Mouse (Mus musculus) midbrain, embryonic 16.5 days (tissue): ENCODE results near the gene Dpp6. TPM values are rescaled to one million over a fixed set of nuclear protein-coding genes. Genes with fewer than 3 reads are reported as not detected.
A peak's percentile ranks its signal among the peaks of the same experiment; 100 is the strongest.

ENCODE experiments used
- ATAC-seq: fragments of 200-750 bp; cut with Nextera tagmentation; 2 replicates; pipeline ENCODE4 v1.8.0; 2017; ENCODE audit warnings: moderate TSS enrichment
- H3K27ac ChIP-seq: fragments of 300-500 bp; sonication (generic); 2 replicates; pipeline ENCODE4 v1.5.1; 2014; ENCODE audit warnings: mild to moderate bottlenecking, low read length, mixed read lengths
- H3K27me3 ChIP-seq: fragments of 300-500 bp; sonication (generic); 2 replicates; pipeline ENCODE4 v1.6.1; 2014; ENCODE audit warnings: low read depth, low read length, mixed read lengths; ENCODE audit not compliant: control insufficient read depth, insufficient read depth
- H3K36me3 ChIP-seq: fragments of 300-500 bp; sonication (generic); 2 replicates; pipeline ENCODE4 v1.6.1; 2014; ENCODE audit warnings: mild to moderate bottlenecking, low read length, moderate library complexity, mixed read lengths; ENCODE audit not compliant: control insufficient read depth, insufficient read depth
- H3K4me1 ChIP-seq: fragments of 300-500 bp; sonication (generic); 2 replicates; pipeline ENCODE4 v1.6.1; 2014; ENCODE audit warnings: mild to moderate bottlenecking, low read length, mixed read lengths; ENCODE audit not compliant: control insufficient read depth, insufficient read depth
- H3K4me2 ChIP-seq: fragments of 300-500 bp; sonication (generic); 2 replicates; pipeline ENCODE4 v1.6.1; 2014; ENCODE audit warnings: mild to moderate bottlenecking, low read length, mixed read lengths
- H3K4me3 ChIP-seq: fragments of 300-500 bp; sonication (generic); 2 replicates; pipeline ENCODE4 v1.5.1; 2014; ENCODE audit warnings: low read depth, mild to moderate bottlenecking, low read length, moderate library complexity, mixed read lengths
- H3K9ac ChIP-seq: fragments of 300-500 bp; sonication (generic); 2 replicates; pipeline ENCODE4 v1.6.1; 2014; ENCODE audit warnings: low read depth, low read length, mixed read lengths
- H3K9me3 ChIP-seq: fragments of 300-500 bp; sonication (generic); replicated peaks from 2 replicates; pipeline ENCODE4 v1.6.1; 2014; ENCODE audit warnings: mild to moderate bottlenecking, low read length, mixed read lengths; ENCODE audit not compliant: control insufficient read depth, poor library complexity, severe bottlenecking
- WGBS: fragments of 180-500 bp; shearing (Covaris S2); extraction: QIAGEN DNeasy Blood & Tissue Kit; methylation state at CpG from one replicate; pipeline ENCODE4 v1.1.7; 2014; 5-methylcytosine and 5-hydroxymethylcytosine counted together
- polyA plus RNA-seq: library from polyadenylated mRNA; unstranded; fragments of >200 nt; fragmentation: Nextera tagmentation; extraction: Ambion mirVana; gene quantifications from 2 replicates; pipeline ENCODE4 v1.2.1, GENCODE M21; 2015

Dpp6 gene
- polyA plus RNA-seq, 1 experiment from 2014 or later: 102 TPM

GRCm38 (mm10) chr5:27060114-27060513 is 243.1 kb downstream of the Dpp6 start:
- peak; percentile 44; the same call in 1 of the 2 replicates for ATAC-seq
- Histone ChIP-seq H3K27ac (peak overlapping the region; percentile 12; the same call in 1 of the 2 replicates), H3K4me1 (peaks cover 5% of the 10 kb centered on the region), H3K9ac (no peak overlapping the region), H3K27me3 (no peaks in the 10 kb centered on the region), H3K9me3 (no peaks in the 10 kb centered on the region), H3K4me2 (no peak overlapping the region), H3K36me3 (no peaks in the 10 kb centered on the region), H3K4me3 (no peak overlapping the region)
- 53% methylated on average over 4 of the region's 4 CpGs for WGBS

DNA sequence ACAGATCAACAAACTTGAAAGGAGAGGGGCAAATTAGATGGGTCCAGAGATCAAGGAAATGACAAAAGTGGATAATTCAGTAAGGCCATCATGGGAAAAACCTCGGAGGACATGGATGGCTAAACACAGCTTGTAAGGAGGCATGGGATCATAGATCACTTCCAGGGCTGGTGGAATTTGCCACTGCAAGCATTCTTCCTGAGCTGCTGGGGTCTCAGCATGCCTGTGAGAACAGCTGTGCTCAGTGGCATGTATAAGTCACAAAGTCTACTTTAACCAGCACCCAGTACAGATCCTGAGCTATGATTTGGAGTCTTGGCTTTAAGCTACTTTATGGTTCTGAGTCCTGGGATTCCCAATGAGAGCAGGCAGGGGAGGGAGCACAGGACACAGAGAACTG is 246.9 kb downstream of the Dpp6 start:
- peaks cover 5% of the 10 kb centered on the region for H3K4me1 ChIP-seq
- no peak overlapping the region for H3K9ac ChIP-seq
- no peak overlapping the region for H3K4me2 ChIP-seq
- 64% methylated on average over 1 of the region's 1 CpGs for WGBS
- no peak overlapping the region for H3K27ac ChIP-seq
- no peaks in the 10 kb centered on the region for H3K27me3 ChIP-seq
- no peaks in the 10 kb centered on the region for H3K9me3 ChIP-seq
- ATAC-seq: no peak
- no peaks in the 10 kb centered on the region for H3K36me3 ChIP-seq
- H3K4me3 ChIP-seq: no peak overlapping the region

DNA sequence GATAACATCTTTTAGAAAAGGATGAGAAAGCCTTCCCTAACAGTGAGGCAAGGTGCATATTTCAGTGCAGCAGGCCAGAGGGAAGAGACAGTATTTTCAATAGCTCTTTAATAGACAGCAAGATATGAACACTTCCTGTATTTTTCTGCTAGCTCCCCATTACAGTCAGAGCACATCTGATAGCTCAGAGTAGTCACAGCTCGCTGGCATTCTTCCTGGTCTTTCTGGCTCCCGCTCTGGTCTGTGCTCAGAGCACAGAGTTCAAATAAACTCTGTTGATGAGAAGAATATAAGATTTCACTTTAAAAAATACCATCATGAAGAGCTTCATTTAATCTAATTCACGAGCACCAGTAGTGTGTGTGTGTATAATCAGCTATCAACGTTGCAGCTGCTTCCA is 249.8 kb downstream of the Dpp6 start:
- Histone ChIP-seq H3K27ac (no peak overlapping the region), H3K9me3 (no peaks in the 10 kb centered on the region), H3K9ac (no peak overlapping the region), H3K4me2 (no peak overlapping the region), H3K4me1 (no peaks in the 10 kb centered on the region), H3K27me3 (no peaks in the 10 kb centered on the region), H3K36me3 (no peaks in the 10 kb centered on the region), H3K4me3 (no peak overlapping the region)
- 66% methylated on average over 4 of the region's 4 CpGs for WGBS
- ATAC-seq: no peak

DNA sequence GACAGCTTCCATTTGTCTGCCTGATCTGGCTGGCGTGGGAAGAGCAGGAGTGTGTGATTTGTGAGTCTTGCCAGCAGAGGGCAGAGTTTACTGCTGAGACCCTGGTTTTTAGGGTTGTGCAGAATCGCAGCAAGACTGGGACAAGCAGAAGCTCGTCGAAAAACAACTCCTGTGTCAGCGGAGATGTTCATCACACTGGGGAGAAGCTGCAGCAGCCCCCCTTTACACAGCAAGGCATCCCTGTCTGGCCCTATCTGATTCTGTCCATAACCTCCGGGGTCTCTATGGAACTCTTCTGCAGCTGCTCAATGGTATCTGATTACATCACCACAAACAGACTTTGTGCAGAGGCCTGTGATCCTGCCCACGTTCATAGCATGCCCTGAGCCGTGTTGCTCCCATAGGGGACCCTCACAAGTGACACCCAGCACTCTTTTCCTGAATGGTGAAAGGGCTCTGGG is 258.2 kb downstream of the Dpp6 start:
- no peaks in the 10 kb centered on the region for H3K27me3 ChIP-seq
- no peaks in the 10 kb centered on the region for H3K36me3 ChIP-seq
- H3K9ac ChIP-seq: no peak overlapping the region
- ATAC-seq: peak; percentile 77
- H3K9me3 ChIP-seq: no peaks in the 10 kb centered on the region
- no peak overlapping the region for H3K27ac ChIP-seq
- 24% methylated on average over 8 of the region's 8 CpGs for WGBS
- peaks cover 15% of the 10 kb centered on the region for H3K4me1 ChIP-seq
- no peak overlapping the region for H3K4me3 ChIP-seq
- no peak overlapping the region for H3K4me2 ChIP-seq

DNA sequence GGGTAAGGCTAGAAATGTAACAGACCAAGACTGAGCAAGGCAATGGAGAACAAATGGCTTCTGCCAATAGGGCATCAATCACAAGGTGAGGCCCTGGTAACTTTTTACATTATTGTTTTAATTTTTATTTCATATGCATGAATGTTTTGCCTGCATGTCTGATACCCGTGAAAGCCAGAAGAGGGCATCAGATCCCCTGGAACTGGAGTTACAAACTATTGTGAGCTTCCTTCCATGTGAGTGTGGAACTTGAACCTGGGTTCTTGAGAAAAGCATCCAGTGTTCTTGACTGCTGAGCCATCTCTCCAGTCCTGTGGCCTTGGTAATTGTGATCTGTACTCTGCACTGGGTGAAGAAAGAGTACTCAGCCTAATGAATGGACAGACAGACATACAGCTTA is 259.0 kb downstream of the Dpp6 start:
- no peak overlapping the region for H3K4me2 ChIP-seq
- no peak overlapping the region for H3K27ac ChIP-seq
- H3K27me3 ChIP-seq: no peaks in the 10 kb centered on the region
- no peak overlapping the region for H3K4me3 ChIP-seq
- no peaks in the 10 kb centered on the region for H3K36me3 ChIP-seq
- no peak overlapping the region for H3K9ac ChIP-seq
- H3K4me1 ChIP-seq: peaks cover 20% of the 10 kb centered on the region
- ATAC-seq: no peak
- 55% methylated on average over 1 of the region's 1 CpGs for WGBS
- no peaks in the 10 kb centered on the region for H3K9me3 ChIP-seq

DNA sequence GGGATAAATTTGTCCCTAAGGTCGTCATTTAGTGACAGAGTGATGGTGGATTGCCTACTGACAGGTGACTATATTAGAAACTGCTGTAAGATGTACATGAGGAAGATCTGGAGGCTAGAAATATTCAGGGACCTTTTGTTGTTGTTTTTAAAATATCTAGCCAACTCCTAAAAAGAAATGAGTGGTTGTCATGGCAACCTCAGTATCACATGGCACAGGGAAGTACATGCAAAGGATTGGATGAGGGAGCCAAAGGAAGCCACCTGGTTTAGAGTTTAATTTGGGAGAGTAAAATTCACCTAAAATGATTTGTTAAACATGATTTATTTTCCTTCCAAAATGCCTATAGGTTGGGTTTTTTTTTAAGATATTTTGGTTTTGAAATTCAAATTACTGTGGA is 260.8 kb downstream of the Dpp6 start:
- H3K27me3 ChIP-seq: no peaks in the 10 kb centered on the region
- no peak overlapping the region for H3K4me3 ChIP-seq
- peaks cover 25% of the 10 kb centered on the region for H3K4me1 ChIP-seq
- H3K4me2 ChIP-seq: no peak overlapping the region
- 82% methylated on average over 1 of the region's 1 CpGs for WGBS
- no peaks in the 10 kb centered on the region for H3K9me3 ChIP-seq
- ATAC-seq: no peak
- H3K27ac ChIP-seq: peak overlapping the region; percentile 13; the same call in 1 of the 2 replicates
- no peaks in the 10 kb centered on the region for H3K36me3 ChIP-seq
- no peak overlapping the region for H3K9ac ChIP-seq

GRCm38 (mm10) chr5:27081275-27081674 is 264.3 kb downstream of the Dpp6 start:
- Histone ChIP-seq H3K27me3 (no peaks in the 10 kb centered on the region), H3K27ac (no peak overlapping the region), H3K4me1 (peaks cover 23% of the 10 kb centered on the region), H3K36me3 (no peaks in the 10 kb centered on the region), H3K4me2 (no peak overlapping the region), H3K9me3 (no peaks in the 10 kb centered on the region), H3K4me3 (no peak overlapping the region), H3K9ac (no peak overlapping the region)
- WGBS: 31% methylated on average over 1 of the region's 1 CpGs
- ATAC-seq: peak; percentile 58; the same call in 1 of the 2 replicates

GRCm38 (mm10) chr5:27083762-27084161 is 266.8 kb downstream of the Dpp6 start:
- ATAC-seq: no peak
- Histone ChIP-seq H3K4me1 (peaks cover 10% of the 10 kb centered on the region), H3K4me3 (no peak overlapping the region), H3K9ac (no peak overlapping the region), H3K36me3 (no peaks in the 10 kb centered on the region), H3K9me3 (no peaks in the 10 kb centered on the region), H3K27ac (no peak overlapping the region), H3K27me3 (no peaks in the 10 kb centered on the region), H3K4me2 (no peak overlapping the region)
- WGBS: 75% methylated on average over 4 of the region's 4 CpGs

DNA sequence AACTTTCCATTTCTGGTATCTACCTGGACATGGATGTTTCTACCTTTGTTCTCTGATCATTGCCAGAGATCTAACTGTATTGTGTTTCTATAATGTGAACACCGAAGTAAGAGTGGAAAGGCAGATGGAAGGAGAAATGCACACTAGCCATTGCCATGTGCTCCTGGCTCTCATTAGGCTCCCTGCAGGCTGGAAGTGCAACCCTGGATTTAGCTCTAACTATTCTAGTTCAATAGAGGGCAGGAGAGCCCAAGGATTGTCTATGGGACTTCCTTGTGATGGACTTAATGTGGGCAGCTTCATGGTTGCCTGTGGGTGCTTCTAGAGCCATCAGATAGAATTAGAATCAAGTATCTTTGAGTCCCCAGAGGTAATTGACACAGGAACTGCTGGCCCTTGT is 291.2 kb downstream of the Dpp6 start:
- H3K4me1 ChIP-seq: no peaks in the 10 kb centered on the region
- no peak overlapping the region for H3K9ac ChIP-seq
- no peaks in the 10 kb centered on the region for H3K9me3 ChIP-seq
- no peak overlapping the region for H3K27ac ChIP-seq
- H3K36me3 ChIP-seq: no peaks in the 10 kb centered on the region
- 89% methylated on average over 1 of the region's 1 CpGs for WGBS
- no peak overlapping the region for H3K4me3 ChIP-seq
- ATAC-seq: no peak
- H3K4me2 ChIP-seq: no peak overlapping the region
- H3K27me3 ChIP-seq: no peaks in the 10 kb centered on the region
